ENCODE assay signal across 26 mouse cellular contexts in genomic region chr3:116014901-116015300, GRCm38 (mm10). TPM values are rescaled to one million over a fixed set of nuclear protein-coding genes. Genes with fewer than 3 reads are reported as not detected.
A peak's percentile ranks its signal among the peaks of the same experiment; 100 is the strongest.
DNase-seq lines count a peak whose midpoint lies in the region; ATAC-seq and TF ChIP-seq lines count a peak whose summit lies in the region.
"Had no signal": no experiment of that assay in that cellular context is flagged by ENCODE, and none has a peak within 500 bp of the region (broad histone marks: within the 10 kb centered on the region; RNA-seq: fewer than 3 reads in every experiment).

No protein-coding gene starts in this region.

- no peak for TF ChIP-seq POLR2A in cerebellum, adult 2 months (IDR thresholded peaks at IDR 0.05; ENCODE audit: borderline replicate concordance, insufficient read depth, low read length)

- H3K27me3 ChIP-seq in cerebellum, adult 2 months (ENCODE audit: control insufficient read depth, insufficient read depth, low read length): no peaks in the 10 kb centered on the region
- no peaks in the 10 kb centered on the region for H3K27me3 ChIP-seq in intestine, embryonic 14.5 days (replicated peaks; ENCODE audit: control insufficient read depth, insufficient read depth, low read length)
- no peaks in the 10 kb centered on the region for H3K27me3 ChIP-seq in intestine, embryonic 16.5 days (replicated peaks; ENCODE audit: control insufficient read depth, insufficient read depth, low read length)
- H3K27me3 ChIP-seq: CH12.LX; embryonic facial prominence, embryonic 13.5 days; embryonic facial prominence, embryonic 15.5 days; forebrain, embryonic 12.5 days; Patski had no signal

- no peaks in the 10 kb centered on the region for H3K36me3 ChIP-seq in intestine, embryonic 14.5 days (ENCODE audit: control insufficient read depth, insufficient read depth, low read length)
- no peaks in the 10 kb centered on the region for H3K36me3 ChIP-seq in intestine, embryonic 16.5 days (ENCODE audit: control insufficient read depth, insufficient read depth, low read length)
- H3K36me3 ChIP-seq: embryonic facial prominence, embryonic 13.5 days; embryonic facial prominence, embryonic 15.5 days; forebrain, embryonic 10.5 days; forebrain, embryonic 12.5 days had no signal

- no peak overlapping the region for H3K4me3 ChIP-seq in cerebellum, adult 2 months (replicated peaks; ENCODE audit: insufficient read depth, low read depth, low read length)
- H3K4me3 ChIP-seq in intestine, embryonic 14.5 days (ENCODE audit: low read depth, low read length): no peak overlapping the region
- no peak overlapping the region for H3K4me3 ChIP-seq in intestine, embryonic 16.5 days (ENCODE audit: low read length)
- H3K4me3 ChIP-seq in layer of hippocampus, adult 2 months: no peak overlapping the region
- H3K4me3 ChIP-seq: embryonic facial prominence, embryonic 13.5 days; embryonic facial prominence, embryonic 15.5 days; erythroblast, embryonic 14.5 days; forebrain, embryonic 10.5 days; forebrain, embryonic 12.5 days had no signal

- peak overlapping the region; percentile 86 for H3K27ac ChIP-seq in cerebellum, adult 2 months (ENCODE audit: insufficient read depth, low read length)
- H3K27ac ChIP-seq in intestine, embryonic 14.5 days (ENCODE audit: low read depth): no peak overlapping the region
- no peak overlapping the region for H3K27ac ChIP-seq in intestine, embryonic 16.5 days (ENCODE audit: low read length)
- H3K27ac ChIP-seq in layer of hippocampus, adult 2 months: peak overlapping the region; percentile 89; the same call in 1 of the 2 replicates
- H3K27ac ChIP-seq: embryonic facial prominence, embryonic 13.5 days; embryonic facial prominence, embryonic 15.5 days; forebrain, embryonic 10.5 days; forebrain, embryonic 12.5 days had no signal

- ATAC-seq in intestine, embryonic 14.5 days (replicated peaks; ENCODE audit: low FRiP score, low TSS enrichment, low read depth): no peak
- no peak for ATAC-seq in intestine, embryonic 16.5 days
- ATAC-seq: activated CD4-positive, CD25-positive, alpha-beta regulatory T cell, adult 4 months; CD4-positive, CD25-positive, alpha-beta regulatory T cell, adult 4 months; forebrain, embryonic 14.5 days; Patski had no signal

- peaks cover 47% of the 10 kb centered on the region for H3K4me1 ChIP-seq in cerebellum, adult 2 months (ENCODE audit: control insufficient read depth, insufficient read depth, low read length)
- H3K4me1 ChIP-seq in intestine, embryonic 14.5 days (replicated peaks; ENCODE audit: control insufficient read depth, insufficient read depth, low read length): no peaks in the 10 kb centered on the region; the same call in 1 of the 2 replicates
- no peaks in the 10 kb centered on the region for H3K4me1 ChIP-seq in intestine, embryonic 16.5 days (ENCODE audit: control insufficient read depth, insufficient read depth, low read length)
- H3K4me1 ChIP-seq: embryonic facial prominence, embryonic 13.5 days; embryonic facial prominence, embryonic 15.5 days; forebrain, embryonic 10.5 days had no signal

- H3K4me2 ChIP-seq in intestine, embryonic 14.5 days (ENCODE audit: low read length): no peak overlapping the region
- no peak overlapping the region for H3K4me2 ChIP-seq in intestine, embryonic 16.5 days (ENCODE audit: low read depth, low read length)
- H3K4me2 ChIP-seq: embryonic facial prominence, embryonic 13.5 days; embryonic facial prominence, embryonic 15.5 days; forebrain, embryonic 12.5 days had no signal

- no peak for TF ChIP-seq CTCF in cerebellum, adult 2 months (IDR thresholded peaks at IDR 0.05; ENCODE audit: borderline replicate concordance, insufficient read depth, low read depth, low read length)
- TF ChIP-seq CTCF in layer of hippocampus, adult 2 months (conservative IDR thresholded peaks at IDR 0.05): no peak

- WGBS in cerebellum, adult 2 months: 68% methylated on average over 6 of the region's 6 CpGs
- WGBS in intestine, embryonic 14.5 days: 91% methylated on average over 6 of the region's 6 CpGs
- WGBS in intestine, embryonic 16.5 days: 94% methylated on average over 6 of the region's 6 CpGs

- H3K9me3 ChIP-seq in intestine, embryonic 14.5 days (ENCODE audit: control insufficient read depth, low read length): no peaks in the 10 kb centered on the region
- H3K9me3 ChIP-seq in intestine, embryonic 16.5 days (ENCODE audit: control insufficient read depth, low read length): no peaks in the 10 kb centered on the region
- H3K9me3 ChIP-seq: embryonic facial prominence, embryonic 13.5 days; embryonic facial prominence, embryonic 15.5 days; forebrain, embryonic 10.5 days; forebrain, embryonic 12.5 days; G1E had no signal

- DNase-seq in cerebellum, adult 2 months: peak in 1 of 2 experiments; percentile 33
- no peak for DNase-seq in cerebellum, postnatal 10 days
- DNase-seq in cerebellum, adult 9-11 months: peak; percentile 34
- no peak for DNase-seq in cerebellum, adult 11 months
- peak; percentile 9 for DNase-seq in intestine, embryonic 14.5 days (ENCODE audit: low spot score)
- DNase-seq in layer of hippocampus, adult 2 months (ENCODE audit: low spot score in 2 of 2): no peak
- no peak for DNase-seq in layer of hippocampus, adult 8-10 months (ENCODE audit: low spot score in 2 of 2)
- DNase-seq: adrenal gland, adult 8-10 months; adrenal gland, postnatal 14 days; adrenal gland, postnatal 36 days; B cell, adult 2 months; cerebellum, adult 11-12 months; cerebellum, adult 8-10 months; embryo, embryonic 11 days had no signal

- H3K9ac ChIP-seq in intestine, embryonic 14.5 days (ENCODE audit: low read length): no peak overlapping the region
- no peak overlapping the region for H3K9ac ChIP-seq in intestine, embryonic 16.5 days (ENCODE audit: low read depth, low read length)
- H3K9ac ChIP-seq: embryonic facial prominence, embryonic 13.5 days; embryonic facial prominence, embryonic 15.5 days; forebrain, embryonic 12.5 days had no signal

RNA-seq across cellular contexts. Expression of gene Extl2, which starts 7.6 kb away (rescaled TPM):
- 67.8 and 70.0 TPM in 2 replicates for polyA plus RNA-seq in cerebellum, adult 2 months (2012; rRNA removed)
- 21.5 and 23.9 TPM in 2 replicates for polyA plus RNA-seq in intestine, embryonic 14.5 days (2014; fragmentation: Nextera tagmentation; extraction: Ambion mirVana)
- 14.9 and 17.0 TPM in 2 replicates for polyA plus RNA-seq in intestine, embryonic 16.5 days (2015; fragmentation: Nextera tagmentation; extraction: Ambion mirVana)
- 10 to 100 TPM; 69.0 to 69.5 TPM for total RNA-seq in layer of hippocampus, adult 2 months (2021)
- total RNA-seq in layer of hippocampus, adult 8-10 months (2022): 10 to 100 TPM; 58.0 to 68.7 (median 61.3) TPM
- polyA plus RNA-seq: erythroblast, embryonic 14.5 days had no signal

RNA-seq across cellular contexts. Expression of gene Slc30a7, which starts 7.7 kb away (rescaled TPM):
- polyA plus RNA-seq in cerebellum, adult 2 months (2012; rRNA removed): 13.7 and 14.3 TPM in 2 replicates
- polyA plus RNA-seq in intestine, embryonic 14.5 days (2014; fragmentation: Nextera tagmentation; extraction: Ambion mirVana): 38.2 and 41.8 TPM in 2 replicates
- 36.2 and 38.0 TPM in 2 replicates for polyA plus RNA-seq in intestine, embryonic 16.5 days (2015; fragmentation: Nextera tagmentation; extraction: Ambion mirVana)
- 10 to 100 TPM; 24.9 to 29.3 TPM for total RNA-seq in layer of hippocampus, adult 2 months (2021)
- total RNA-seq in layer of hippocampus, adult 8-10 months (2022): 10 to 100 TPM; 24.7 to 34.0 (median 27.6) TPM

Comparison
In these comparisons a context has a peak if more than half of its experiments do, and no peak if none do; other contexts are left out.
1. DNase-seq: peak in cerebellum, adult 9-11 months (single experiment) and intestine, embryonic 14.5 days (single experiment); none in cerebellum, postnatal 10 days (0 of 2), cerebellum, adult 11 months (single experiment), layer of hippocampus, adult 2 months (0 of 2) and layer of hippocampus, adult 8-10 months (0 of 2).
2. H3K27ac ChIP-seq: peak in cerebellum, adult 2 months (single experiment) and layer of hippocampus, adult 2 months (single experiment); none in intestine, embryonic 14.5 days (single experiment) and intestine, embryonic 16.5 days (single experiment).